Mouse (Mus musculus) testis, adult 2 months (tissue): Measurements from ENCODE around the gene Gm9964. TPM values are rescaled to one million over a fixed set of nuclear protein-coding genes. Genes with fewer than 3 reads are reported as not detected.

Experiments used
- H3K27ac ChIP-seq: fragments of 200-500 bp; 2 replicates; pipeline ENCODE4 v1.5.1; 2012; ENCODE audit warnings: low read depth, low read length; ENCODE audit not compliant: control insufficient read depth, insufficient read depth
- H3K27me3 ChIP-seq: fragments of 200-500 bp; 2 replicates; pipeline ENCODE4 v1.6.1; 2012; ENCODE audit warnings: mild to moderate bottlenecking, low read length, moderate library complexity; ENCODE audit not compliant: control insufficient read depth, insufficient read depth
- H3K36me3 ChIP-seq: fragments of 200-500 bp; 2 replicates; pipeline ENCODE4 v1.6.1; 2012; ENCODE audit warnings: mild to moderate bottlenecking, low read length; ENCODE audit not compliant: control insufficient read depth, insufficient read depth
- H3K4me1 ChIP-seq: fragments of 200-500 bp; 2 replicates; pipeline ENCODE4 v1.6.1; 2012; ENCODE audit warnings: low read length; ENCODE audit not compliant: control insufficient read depth, insufficient read depth
- H3K4me3 ChIP-seq: fragments of 200-500 bp; 2 replicates; pipeline ENCODE4 v1.5.1; 2012; ENCODE audit warnings: low read depth, mild to moderate bottlenecking, low read length, moderate library complexity, mixed read lengths; ENCODE audit not compliant: control insufficient read depth
- CTCF ChIP-seq: fragments of 200-500 bp; IDR thresholded peaks from 2 replicates; pipeline ENCODE4 v1.5.1; 2012; ENCODE audit warnings: low read depth, mild to moderate bottlenecking, inconsistent platforms, low read length, moderate library complexity; ENCODE audit not compliant: control insufficient read depth, insufficient read depth, insufficient replicate concordance
- POLR2A ChIP-seq: fragments of 200-500 bp; IDR thresholded peaks from 2 replicates; pipeline ENCODE4 v1.6.1; 2012; ENCODE audit warnings: low read depth, mild to moderate bottlenecking, inconsistent platforms, low read length, moderate library complexity; ENCODE audit not compliant: control insufficient read depth
- polyA plus RNA-seq: library from polyadenylated mRNA; depleted of rRNA; stranded (reverse); fragments of >200 nt; gene quantifications from 2 replicates; pipeline ENCODE4 v1.2.3, GENCODE M21; 2012

The Gm9964 gene
- polyA plus RNA-seq, 1 experiment, result 0.21 TPM

DNA sequence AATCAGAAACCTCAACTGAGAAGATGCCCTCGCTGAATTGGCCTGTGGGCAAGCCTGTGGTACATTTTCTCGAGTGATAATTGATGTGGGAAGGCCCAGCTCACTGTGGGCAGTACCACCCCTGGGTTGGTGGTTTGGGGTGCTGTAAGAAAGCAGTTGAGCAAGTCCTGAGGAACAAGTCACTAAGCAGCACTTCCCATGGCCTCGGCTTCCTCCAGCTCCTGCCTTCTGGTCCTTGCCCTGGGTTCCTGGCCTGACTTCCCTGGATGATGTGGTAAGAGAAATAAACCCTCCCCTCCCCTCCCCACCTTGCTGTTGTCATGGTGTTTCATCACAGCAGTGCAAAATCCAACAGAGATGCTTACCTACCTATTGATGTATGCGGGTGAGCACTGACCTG lies 31.4 kb upstream of the Gm9964 start:
- H3K4me3 ChIP-seq, result no peak overlapping the region
- H3K27me3 ChIP-seq, result no peaks in the 10 kb centered on the region
- no peak for TF ChIP-seq POLR2A
- no peak for TF ChIP-seq CTCF
- no peak overlapping the region for H3K27ac ChIP-seq
- no peaks in the 10 kb centered on the region for H3K36me3 ChIP-seq
- H3K4me1 ChIP-seq, result no peaks in the 10 kb centered on the region

- no peak overlapping the region for H3K4me3 ChIP-seq
- no peak overlapping the region for H3K27ac ChIP-seq
- H3K27me3 ChIP-seq, result no peaks in the 10 kb centered on the region
- no peaks in the 10 kb centered on the region for H3K36me3 ChIP-seq
- no peaks in the 10 kb centered on the region for H3K4me1 ChIP-seq
- TF ChIP-seq POLR2A (no peak), CTCF (no peak)
Observed at GRCm38 (mm10) chr11:79327106-79327505, 30.4 kb upstream of the Gm9964 start.

GRCm38 (mm10) chr11:79325663-79326062 lies 29.0 kb upstream of the Gm9964 start:
- no peak for TF ChIP-seq CTCF
- Histone ChIP-seq H3K27ac (no peak overlapping the region), H3K4me3 (no peak overlapping the region)

GRCm38 (mm10) chr11:79323985-79324685 lies 27.4 kb upstream of the Gm9964 start:
- no peak overlapping the region for H3K4me3 ChIP-seq
- no peak overlapping the region for H3K27ac ChIP-seq
- no peaks in the 10 kb centered on the region for H3K36me3 ChIP-seq
- TF ChIP-seq POLR2A (no peak), CTCF (no peak)
- H3K27me3 ChIP-seq, result no peaks in the 10 kb centered on the region
- H3K4me1 ChIP-seq, result no peaks in the 10 kb centered on the region

More at GRCm38 (mm10) chr11:79325663-79326062, 29.0 kb upstream of the Gm9964 start:
- no peaks in the 10 kb centered on the region for H3K27me3 ChIP-seq
- no peaks in the 10 kb centered on the region for H3K36me3 ChIP-seq
- no peaks in the 10 kb centered on the region for H3K4me1 ChIP-seq

DNA sequence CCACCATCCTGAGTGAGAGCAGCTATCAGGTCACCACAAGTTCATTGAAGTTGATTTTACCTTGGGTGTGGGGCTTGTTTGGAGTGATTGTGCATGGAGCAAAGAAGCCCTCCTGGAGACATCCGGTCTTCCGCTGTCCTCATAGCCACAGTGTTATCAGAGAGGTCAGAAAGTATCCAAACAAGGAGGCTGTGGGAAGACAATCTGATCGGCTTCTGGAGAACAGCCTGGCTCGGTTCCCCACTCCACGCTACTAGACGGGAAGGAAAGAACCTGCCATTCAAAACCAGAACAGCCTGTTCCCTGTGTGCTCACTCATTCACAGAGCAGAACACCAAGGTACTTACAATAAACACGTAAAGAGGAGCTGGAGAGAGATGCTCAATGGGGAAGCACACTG lies 23.1 kb upstream of the Gm9964 start:
- Histone ChIP-seq H3K4me3 (no peak overlapping the region), H3K27me3 (no peaks in the 10 kb centered on the region), H3K36me3 (no peaks in the 10 kb centered on the region), H3K4me1 (no peaks in the 10 kb centered on the region), H3K27ac (no peak overlapping the region)
- no peak for TF ChIP-seq CTCF
- no peak for TF ChIP-seq POLR2A

GRCm38 (mm10) chr11:79316807-79317345 lies 20.2 kb upstream of the Gm9964 start:
- H3K36me3 ChIP-seq, result no peaks in the 10 kb centered on the region
- no peak overlapping the region for H3K27ac ChIP-seq
- no peaks in the 10 kb centered on the region for H3K4me1 ChIP-seq
- no peaks in the 10 kb centered on the region for H3K27me3 ChIP-seq
- no peak overlapping the region for H3K4me3 ChIP-seq
- TF ChIP-seq POLR2A, result no peak
- TF ChIP-seq CTCF, result no peak

DNA sequence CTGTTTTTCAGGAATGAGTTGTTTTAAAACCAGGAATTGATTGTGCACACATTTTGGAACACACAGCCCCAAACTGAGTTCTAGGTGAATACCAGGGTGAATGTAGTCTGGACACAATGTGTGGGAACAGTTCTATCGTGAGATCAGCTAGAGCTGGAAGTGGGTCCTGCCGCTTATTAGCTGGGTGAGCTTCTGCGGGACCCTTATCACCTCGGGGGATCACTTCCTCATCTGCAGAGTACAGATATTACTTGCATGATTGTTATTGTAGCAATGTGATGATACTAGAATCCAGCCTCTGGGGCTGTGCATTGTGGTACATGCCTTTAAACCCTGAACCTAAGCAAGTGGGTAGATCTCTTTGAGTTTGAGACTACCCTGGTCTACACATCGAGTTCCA lies 13.8 kb upstream of the Gm9964 start:
- TF ChIP-seq POLR2A (no peak), CTCF (no peak)
- no peaks in the 10 kb centered on the region; the same call in none of the 2 replicates for H3K4me1 ChIP-seq

More for the DNA sequence above, 13.8 kb upstream of the Gm9964 start:
- Histone ChIP-seq H3K4me3 (no peak overlapping the region), H3K27ac (no peak overlapping the region), H3K36me3 (no peaks in the 10 kb centered on the region), H3K27me3 (no peaks in the 10 kb centered on the region)
